Mouse (Mus musculus) right cerebral cortex, adult 18-20 months (tissue): Measurements from ENCODE around the gene Npr2.
"Not testable (repeated sequence)": the region's sequence is repeated elsewhere in the genome, so short reads cannot be mapped to it uniquely, and the experiment has no call there.

Experiments
- DNase-seq: peaks from one replicate; pipeline ENCODE4 v3.0.0; 2022; ENCODE audit warnings: mixed read lengths

Npr2 gene

DNA sequence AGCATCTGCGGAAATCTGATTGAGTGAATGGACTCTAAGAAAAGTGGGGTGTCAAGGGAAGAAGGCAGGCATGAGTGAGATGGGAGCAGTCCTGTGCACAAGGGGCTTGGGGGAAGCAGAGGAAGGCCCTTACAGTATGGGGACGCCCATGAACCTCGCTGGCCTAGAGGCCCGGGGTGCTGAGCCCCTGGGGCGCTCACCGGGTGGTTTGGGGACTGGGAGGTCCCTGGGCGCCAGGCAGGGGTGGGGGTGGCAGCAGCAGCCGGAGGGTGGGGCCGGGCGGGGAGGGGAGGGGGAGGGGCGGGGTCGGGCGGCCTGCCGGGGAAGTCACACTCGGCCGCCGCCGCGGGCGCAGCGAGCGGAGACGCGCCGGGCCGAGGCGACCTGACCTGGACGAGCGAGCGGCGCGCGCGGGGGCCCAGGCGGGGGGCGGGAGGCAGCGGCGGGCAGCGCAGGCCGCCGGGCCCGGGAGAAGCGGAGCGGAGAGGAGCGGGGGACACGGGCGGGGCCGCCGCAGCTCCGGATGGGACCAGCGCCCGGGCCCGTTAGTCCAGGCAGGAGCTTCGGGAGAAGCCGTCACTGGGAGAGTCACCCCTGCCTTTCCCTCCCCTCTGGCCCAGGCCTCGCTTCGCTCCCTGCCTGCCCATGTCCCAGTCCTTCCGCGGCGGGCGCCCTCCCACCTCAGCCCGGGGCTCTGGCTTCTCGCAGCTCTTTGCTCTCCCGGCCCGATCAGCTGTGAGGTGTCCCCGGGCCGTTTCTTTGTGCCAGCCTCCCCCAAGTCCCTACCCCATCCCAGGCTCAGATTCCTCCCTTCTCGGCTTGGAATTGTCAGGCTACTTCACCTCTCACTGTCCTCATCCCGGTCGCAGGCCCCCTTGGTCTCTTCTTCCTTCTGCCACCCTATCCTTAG is at the start of gene Npr2:
TSS of gene Npr2 (plus strand) at position 890 of the 910 bp plus-strand sequence.
- peak; percentile 29 for DNase-seq

DNA sequence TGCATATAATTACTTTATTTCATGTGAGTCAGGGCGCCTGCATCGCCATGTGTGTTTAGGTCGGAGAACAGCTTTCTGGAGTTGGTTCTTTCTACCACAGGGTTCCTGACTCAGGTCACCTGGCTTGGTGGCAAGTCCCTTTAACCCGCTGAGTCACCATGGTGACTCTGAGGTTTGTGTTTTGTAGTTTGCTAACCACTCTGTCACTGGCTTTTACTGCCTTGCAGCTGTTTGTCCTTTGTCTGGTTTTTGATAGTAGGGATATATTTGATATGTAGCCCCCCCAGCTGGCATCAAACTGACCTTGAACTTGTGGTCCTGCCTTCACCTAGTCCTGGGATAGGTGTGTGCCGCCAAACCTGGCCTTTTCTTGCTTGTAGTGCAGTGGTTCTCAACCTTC is 49.5 kb upstream of the Npr2 start:
- DNase-seq: no peak

DNA sequence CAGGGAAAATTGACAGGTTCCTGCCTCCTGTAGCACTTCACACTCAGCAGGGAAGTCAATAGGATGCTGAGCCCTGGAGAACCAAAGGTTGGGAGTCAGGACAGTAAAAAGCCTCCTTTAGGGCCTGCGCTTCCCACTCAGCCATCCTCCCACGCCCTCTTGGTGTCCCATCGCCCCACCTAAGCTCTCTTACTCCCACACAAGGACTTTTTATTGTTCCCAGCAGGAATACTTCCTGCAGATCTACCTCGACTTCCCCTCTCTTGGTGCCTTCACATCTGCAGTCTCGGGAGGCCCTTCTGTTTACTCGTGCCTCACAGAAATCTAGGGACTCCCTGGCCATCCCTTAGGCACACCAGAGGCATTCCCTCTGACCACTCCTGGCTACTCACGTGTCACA is 48.3 kb upstream of the Npr2 start:
- no peak for DNase-seq

DNA sequence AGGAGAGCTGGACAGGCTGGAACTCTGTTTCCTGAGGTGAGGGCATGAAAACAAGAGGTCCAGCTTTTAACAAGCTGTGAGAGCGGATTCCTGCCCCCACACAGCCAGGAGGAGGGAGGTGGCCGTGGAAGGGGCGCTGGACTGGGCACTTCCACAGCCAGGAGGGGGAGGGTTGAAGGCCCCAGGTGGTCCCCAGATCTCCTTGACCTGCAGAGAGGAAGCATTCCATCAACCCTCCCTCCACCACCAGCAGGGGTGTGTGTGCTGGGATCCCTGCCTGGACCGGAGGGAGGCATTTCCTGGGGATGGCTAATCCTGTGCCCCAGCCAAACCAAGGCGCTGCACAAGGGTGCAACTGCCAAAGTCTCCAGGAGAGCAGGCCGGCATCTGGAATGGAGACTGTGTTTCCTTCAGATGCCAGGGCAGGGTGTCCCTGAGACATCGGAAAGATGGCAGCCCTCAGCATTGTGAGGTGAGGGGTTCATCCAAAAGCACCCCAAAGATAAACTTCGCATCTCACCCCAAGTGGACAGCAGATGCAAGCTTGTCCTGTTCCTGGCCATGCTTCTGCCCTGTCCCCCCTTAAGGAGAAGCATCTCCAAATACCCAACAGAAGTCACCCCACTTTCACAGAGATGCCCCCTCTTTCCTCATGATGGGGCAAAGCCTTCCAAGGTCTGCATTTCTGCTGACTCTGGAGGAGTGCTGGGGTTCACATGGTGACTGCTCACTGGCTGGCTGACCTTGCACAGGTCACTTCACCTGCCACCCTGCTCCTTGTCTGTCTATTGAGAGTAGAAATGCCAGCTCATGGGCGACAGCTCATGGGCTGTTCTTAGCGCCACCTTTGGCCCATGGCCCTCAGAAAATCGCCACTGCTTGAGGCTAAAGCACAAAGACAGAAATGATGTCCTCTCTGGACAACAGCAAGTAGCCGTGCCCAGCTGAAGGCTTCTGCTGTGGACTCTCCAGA is 47.0 kb upstream of the Npr2 start, which contains the start of gene Msmp:
TSS of gene Msmp (minus strand) at position 51 of the 973 bp plus-strand sequence.
- DNase-seq: no peak

DNA sequence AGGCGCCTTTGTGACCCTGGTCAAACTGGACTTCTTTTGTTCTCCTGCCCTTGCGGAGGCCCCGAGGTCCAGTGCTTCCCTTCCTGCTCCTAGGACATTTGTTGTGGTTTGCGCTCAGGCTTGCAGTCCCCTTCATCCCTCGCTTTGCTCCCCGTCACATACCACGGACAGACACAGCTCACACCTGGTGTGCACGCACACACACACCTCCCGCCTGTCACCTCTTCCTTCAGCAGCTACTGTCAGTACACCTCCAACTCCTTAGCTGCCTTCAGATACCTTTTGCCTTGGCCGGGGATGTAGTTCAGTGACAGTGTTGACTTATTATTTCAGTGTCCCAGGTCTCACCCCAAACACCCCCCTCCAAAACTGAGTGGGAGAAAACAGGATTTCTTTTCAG is 46.1 kb upstream of the Npr2 start:
- no peak for DNase-seq

DNA sequence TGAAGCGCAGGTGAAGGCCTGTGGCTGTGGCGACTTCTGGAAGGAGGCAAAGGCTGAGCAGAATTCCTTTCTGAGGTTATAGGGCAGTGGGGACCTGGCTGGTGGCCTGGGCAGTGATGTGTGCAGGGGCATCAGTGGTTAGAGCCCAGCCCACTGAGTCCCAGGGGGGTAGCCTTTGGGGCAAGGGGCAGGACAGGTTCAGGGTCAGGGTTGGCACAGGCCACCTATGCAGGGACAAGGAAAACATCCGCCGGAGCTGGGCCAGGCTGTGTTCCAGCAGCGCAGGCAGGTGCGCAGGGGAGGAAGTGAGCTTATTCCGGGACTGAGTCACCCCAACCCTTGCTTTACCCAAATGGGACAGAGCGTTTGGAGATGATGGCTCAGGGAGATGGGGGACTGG is 45.3 kb upstream of the Npr2 start:
- DNase-seq: no peak

DNA sequence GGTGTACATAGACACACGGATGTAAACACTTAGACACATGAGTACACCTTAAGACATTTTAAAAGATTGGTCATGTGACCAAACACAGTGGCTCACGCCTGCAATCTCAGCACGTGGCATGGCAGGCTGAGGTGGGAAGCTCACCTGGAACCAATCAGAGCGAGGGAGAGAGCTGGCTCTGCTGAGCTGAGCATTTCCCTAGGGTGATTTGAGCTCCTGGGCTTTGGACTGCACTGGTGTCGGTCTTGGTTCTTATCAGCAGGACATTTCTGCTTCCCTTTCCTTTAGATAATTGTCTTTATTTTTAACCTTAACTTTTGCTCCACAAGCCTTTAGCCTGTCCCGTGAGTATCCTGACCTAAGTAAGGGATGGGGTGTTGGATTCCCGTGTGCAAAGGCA is 44.1 kb upstream of the Npr2 start:
- no peak for DNase-seq

DNA sequence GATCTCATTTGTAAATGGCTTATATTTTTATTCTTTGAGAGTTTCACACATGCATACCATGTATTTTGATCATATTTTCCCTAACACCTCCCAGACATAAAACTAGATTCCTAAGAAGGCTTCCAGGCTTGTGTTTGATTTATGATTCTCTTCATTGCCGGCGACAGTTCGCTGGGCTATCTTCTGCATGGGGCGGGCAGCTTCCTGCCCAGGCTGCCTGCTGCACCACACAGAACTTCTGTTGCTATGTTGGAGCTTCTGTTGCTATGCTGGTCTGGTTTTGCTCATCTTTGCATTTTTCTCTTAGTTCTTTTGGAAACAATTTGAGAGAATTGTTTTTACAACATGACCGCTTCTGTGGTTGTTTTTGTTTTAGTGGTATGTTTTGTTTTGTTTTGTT is 40.2 kb upstream of the Npr2 start:
- DNase-seq: no peak

DNA sequence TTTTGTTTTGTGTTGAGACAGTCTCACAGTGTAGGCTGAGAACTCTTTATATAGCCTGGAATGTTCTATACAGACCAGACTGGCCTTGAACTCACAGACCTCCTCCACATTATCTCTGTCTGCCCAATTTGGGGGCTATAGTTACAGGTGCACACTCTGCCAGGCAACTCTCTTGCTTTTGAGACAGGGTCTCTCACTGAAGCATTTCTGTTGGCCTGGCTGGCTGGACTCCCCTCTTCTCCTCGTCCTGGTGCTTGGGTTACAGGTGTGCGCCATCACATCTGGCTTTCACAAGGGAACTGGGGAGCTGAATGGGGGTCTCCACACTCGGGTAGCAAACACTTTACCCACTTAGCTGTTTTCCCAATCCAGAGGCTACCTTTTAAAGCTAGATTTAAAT is 39.8 kb upstream of the Npr2 start:
- DNase-seq: no peak

DNA sequence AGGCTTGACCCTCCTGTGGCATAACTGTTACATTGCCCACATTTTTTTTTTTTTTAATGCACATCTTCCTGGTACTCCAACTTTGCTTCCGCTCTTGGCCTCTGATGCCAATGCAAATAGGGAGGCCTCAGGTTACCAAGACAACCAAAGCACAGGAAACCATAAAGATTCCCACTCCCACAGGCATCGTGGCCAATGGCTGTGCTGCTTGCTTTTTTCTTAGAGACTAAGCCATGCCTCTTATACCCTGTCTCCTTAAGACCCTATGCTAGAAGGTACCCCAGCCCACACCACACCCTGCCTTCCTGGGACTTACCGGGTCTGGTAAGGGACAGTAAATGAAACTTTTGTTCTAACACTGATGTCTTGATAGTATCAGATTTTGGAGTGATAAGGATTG is 38.3 kb upstream of the Npr2 start:
- no peak for DNase-seq

DNA sequence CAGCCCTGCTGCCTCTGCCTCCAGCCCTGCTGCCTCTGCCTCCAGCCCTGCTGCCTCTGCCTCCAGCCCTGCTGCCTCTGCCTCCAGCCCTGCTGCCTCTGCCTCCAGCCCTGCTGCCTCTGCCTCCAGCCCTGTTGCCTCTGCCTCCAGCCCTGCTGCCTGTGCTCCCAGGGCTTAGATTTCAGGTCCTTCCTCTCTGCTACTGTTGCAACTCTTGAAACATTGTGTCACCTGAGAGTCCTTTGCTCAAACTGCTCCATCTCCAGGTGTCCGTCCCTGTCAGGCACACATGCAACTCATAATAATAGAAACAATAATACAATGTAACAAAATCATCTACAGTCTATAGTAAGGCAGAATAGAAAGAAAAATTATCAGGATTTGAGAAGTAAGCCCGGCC is 35.1 kb upstream of the Npr2 start:
- not testable (repeated sequence) for DNase-seq

DNA sequence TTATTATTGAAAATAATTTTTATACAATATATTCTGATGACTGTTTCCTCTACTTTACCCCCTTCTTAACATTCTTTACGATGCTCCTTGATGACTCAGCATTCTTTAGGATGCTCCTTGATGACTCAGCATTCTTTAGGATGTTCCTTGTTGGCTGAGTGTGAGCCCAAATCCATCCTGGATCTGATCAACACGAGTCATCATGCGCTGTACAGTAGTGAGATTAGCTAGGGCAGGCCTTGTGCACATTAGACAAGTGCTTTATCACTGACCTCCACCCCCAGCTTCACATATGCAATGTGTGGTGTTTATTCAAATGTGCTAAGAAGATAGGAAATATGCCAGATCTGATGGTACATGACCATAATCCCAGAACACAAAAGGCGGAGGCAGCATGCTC is 33.5 kb upstream of the Npr2 start:
- no peak for DNase-seq

DNA sequence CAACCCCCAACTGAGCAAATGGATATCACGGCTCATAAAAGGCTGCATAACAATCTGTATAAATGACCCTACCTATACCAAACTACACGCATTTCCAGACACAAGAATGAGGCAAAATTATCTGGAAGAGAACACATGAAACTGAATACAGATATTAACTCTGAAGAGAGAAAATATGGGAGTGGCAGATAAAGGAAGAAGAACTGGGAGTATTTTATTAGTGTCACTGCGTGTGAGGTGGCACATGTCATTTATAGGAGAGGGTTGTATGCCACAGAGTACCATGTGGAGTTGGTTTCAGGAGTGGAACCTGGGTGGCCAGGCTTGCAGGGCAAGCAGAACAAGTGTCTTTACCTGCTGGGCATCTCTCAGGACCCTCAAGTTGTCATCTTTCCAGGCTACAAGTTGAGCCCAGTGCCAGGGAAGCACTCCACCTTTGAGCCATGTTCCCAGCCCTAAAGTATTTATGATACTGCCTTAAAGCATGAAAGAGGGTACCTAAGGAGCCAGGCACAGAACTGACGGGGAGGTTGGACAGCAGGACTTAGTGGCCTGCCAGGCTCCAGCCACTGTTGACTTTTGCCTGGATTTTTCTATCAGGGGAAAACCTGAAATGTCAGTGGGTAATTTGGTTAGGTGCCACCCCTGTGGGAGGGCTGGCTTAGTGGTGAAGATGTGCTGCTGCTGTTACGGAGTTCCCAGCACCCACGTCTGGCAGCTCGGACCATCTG is 32.9 kb upstream of the Npr2 start:
- DNase-seq: no peak

DNA sequence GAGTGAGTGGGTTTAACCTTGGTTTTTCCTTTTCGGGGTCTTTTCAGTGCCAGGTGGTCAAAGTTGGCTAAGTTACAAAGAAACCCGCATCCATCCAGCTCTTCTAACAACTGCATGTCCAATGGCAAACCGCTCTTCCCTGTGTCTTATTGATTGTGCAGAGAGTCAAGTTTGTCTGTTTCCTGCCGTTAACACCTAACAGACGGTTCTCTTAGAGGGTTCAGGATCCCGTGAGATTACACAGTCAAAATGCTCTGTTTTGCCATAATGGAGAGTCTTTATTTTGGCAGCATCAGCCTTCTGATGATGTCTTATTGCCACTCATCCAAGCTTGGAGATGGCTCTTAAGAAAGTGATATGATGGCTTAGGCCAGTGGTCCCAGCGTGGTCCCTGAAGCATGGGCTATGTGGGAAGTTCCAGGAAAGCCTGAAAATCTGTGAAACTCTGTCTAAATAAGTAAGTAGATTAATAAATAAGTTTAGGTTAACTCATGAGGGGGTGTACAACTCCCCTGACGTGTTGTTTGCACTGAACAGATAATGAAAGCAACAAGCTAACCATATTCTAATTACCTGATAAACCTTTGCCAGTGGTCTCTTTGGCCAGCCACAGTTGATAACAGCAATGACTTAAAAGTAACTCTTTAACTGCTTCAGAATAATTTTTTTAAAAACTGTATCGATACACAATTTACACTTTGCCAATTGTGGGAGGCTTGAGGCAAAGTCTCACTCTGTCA is 31.4 kb upstream of the Npr2 start:
- DNase-seq: no peak

DNA sequence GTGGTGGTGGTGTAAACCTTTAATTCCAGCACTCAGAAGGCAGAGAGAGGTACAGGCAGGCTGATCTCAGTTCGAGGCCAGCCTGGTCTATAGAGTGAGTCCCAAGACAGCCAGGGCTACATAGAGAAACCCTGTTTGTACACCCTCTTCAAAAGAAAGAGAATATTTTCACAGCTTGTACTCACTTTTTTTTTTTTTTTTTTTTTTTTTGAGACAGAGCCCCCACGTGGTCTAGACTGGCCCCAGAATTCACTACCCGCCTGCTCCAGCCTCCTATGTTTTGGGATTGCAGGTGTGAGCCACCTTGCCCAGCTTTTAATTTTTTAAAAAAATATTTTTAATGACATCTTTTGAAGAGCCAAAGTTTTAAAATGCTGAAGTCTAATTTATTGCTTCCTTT is 27.6 kb upstream of the Npr2 start:
- DNase-seq: no peak

DNA sequence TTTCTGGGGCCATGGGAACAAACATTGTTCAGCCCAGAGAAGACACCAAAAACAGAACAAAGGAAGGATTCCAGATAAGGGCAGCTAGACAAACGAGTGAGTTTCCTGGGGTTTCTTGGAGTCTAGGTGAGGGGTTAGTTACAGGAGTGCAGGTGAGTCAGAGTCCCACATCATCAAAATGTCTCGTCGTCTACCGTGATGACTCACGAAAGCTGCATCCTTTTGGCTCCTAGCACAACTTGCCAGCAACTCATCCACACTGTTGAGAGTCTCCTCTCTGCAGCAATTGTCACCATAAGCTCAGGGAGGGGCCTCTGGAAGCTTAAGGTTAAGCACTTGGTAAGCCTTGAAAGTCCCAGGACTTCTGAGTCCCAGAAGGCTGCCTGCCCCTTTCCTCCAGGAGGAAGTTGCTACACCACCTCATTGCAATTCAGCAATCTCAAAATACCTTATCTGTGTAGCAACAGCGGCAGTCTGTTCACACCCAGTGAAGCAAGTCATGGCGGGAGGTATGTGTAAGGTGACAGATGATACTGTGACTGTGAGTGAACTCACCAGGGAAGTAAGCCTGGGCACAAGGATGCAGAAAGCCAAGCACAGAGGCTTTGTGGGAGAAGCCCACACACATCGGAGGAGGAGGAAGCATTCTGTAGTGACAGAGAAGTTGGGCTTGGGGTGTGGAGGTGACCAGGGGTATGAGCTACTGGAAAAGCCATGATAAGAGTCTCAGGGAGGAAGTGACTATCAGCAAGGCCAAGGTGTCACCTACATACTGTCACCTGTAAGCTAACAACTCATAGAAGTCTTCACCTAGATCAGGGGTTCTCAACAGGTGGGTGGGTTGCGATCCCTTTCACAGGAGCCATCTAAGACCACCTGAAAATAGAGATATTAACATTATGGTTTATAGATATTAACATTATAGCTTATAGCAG is 26.7 kb upstream of the Npr2 start:
- DNase-seq: no peak

DNA sequence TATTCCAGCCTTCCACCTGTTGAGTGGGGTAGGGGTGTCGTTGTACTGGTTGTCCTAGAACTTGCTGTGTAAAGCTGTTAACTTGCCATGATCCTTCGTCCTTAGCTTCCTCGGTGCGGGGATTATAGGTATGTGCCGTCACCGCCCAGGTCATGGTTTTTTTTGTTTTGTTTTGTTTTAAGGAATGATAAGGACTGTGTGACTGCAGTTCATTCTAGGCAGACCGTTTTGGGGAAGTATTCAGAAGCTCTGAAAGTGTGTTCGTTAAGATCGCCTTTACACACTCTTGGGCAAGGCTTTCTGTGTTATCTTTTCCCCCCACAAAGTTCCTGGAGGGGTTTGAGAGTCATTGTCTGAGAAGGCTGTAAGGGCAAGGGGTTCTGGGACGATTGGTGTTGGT is 19.2 kb upstream of the Npr2 start:
- no peak for DNase-seq

DNA sequence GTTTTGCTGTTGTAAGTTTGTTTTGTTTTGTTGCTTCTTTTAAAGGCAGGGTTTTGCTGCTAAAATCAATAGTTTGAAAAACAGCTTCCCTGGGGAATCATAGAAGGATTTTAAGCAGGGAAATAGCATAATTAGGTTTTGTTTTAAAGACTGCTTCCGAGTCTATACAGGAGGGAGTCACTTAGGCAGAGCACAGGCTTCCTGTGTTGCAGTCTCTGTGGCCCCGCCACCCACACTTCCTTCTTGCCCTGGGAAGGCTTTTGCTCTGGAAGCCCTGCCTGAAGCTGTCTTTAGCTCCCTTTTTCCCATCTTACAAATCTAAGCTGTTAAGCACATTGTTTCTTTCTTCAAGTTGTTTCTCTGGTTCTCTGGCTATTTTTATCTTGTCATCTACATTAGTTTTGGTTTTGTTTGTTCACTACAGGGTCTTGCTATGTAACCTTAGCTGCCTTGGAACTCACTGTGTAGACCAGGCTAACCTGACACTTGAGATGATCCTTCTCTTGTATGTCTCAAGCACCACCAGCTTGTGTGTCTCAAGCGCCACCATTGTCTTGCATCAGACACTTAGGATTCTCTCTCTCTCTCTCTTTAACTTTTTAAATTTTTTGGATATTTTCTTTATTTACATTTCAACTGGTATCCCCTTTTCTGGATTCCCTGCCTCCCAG is 18.5 kb upstream of the Npr2 start:
- DNase-seq: no peak

DNA sequence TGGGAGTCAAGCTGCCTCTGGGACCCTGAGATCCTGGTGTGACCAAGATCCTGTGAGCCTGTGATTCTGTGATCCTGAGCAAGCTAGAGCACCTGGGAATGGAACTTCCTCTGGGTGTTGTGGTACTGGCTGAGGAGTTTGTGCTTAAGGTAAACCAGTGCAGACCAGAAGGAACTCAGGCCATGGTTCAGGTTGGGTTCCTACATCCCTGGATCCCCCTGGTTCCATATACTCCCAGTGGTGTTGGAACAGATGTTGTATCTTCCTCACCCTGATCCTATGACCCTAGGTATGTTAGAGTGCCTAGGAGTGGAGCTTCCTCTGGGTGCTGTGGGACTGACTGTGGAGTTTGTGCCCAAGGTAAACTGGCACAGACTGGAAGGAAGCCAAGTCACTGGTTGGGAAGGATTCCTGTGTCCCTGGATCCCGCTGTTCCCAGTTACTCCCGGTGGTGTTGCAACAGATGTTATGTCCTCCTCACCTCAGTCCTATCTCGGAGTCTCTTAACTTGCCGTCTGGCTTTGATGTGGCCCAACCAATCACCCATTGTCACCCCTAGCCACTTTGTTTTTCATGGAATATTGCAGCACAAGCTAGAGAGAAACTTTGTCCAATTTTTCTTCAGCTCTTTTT is 11.5 kb upstream of the Npr2 start:
- no peak for DNase-seq
